In the genomic region with DNA sequence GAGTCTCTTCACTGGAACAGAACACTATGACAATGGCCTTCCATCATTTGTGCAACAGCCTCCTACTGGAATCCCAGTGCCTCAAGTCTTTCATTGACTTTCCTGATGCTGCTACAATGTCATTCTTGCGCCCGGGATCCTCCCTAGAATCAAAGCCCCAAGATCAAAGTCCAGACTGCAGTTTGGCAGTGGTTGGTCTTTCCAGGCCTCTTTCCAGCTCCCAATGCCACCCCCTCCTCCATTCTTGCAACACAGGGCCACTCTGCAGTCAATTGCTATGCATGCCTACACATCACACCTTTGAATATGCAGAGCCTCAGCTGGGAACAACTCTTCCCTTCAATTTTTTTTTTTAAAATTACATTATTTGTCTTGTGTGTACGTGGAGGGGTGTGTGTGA, we compare ENCODE assay signal across 21 mouse cellular contexts. TPM values are rescaled to one million over a fixed set of nuclear protein-coding genes. Genes with fewer than 3 reads are reported as not detected.
DNase-seq lines count a peak whose midpoint lies in the region; TF ChIP-seq lines count a peak whose summit lies in the region.
"Had no signal": no experiment of that assay in that cellular context is flagged by ENCODE, and none has a peak within 500 bp of the region (broad histone marks: within the 10 kb centered on the region; RNA-seq: fewer than 3 reads in every experiment).

No protein-coding gene starts in this region.

- DNase-seq in kidney, adult 8-10 months = peak; percentile 54 to 58
- DNase-seq in kidney, adult 18-20 months = no peak
- DNase-seq in kidney, postnatal 25 days = peak; percentile 44 to 63
- no peak for DNase-seq in kidney, postnatal 10 days
- DNase-seq in liver, adult 2 months (ENCODE audit: extremely low read depth, low read depth, low spot score) = peak; percentile 47
- no peak for DNase-seq in liver
- DNase-seq: adrenal gland, adult 2 months; adrenal gland, postnatal 10 days; adrenal gland, postnatal 25 days; cerebellum, adult 11 months; cerebellum, adult 18-20 months; cerebellum, adult 8-10 months; cerebellum, adult 9-11 months; cerebellum, postnatal 14 days; cerebellum, postnatal 36 days; embryo, embryonic 11 days had no signal

- H3K9ac ChIP-seq in liver, adult 2 months (ENCODE audit: low read depth, low read length) = no peak overlapping the region
- H3K9ac ChIP-seq: embryonic facial prominence, embryonic 13.5 days; embryonic facial prominence, embryonic 15.5 days; forebrain, embryonic 12.5 days had no signal

- no peak overlapping the region for H3K27ac ChIP-seq in liver, adult 2 months (replicated peaks; ENCODE audit: insufficient read depth, low read depth, low read length)
- H3K27ac ChIP-seq: embryonic facial prominence, embryonic 13.5 days; embryonic facial prominence, embryonic 15.5 days; forebrain, embryonic 10.5 days; forebrain, embryonic 12.5 days had no signal

- 40% methylated on average over 3 of the region's 3 CpGs for WGBS in liver, adult 2 months

- no peaks in the 10 kb centered on the region for H3K79me2 ChIP-seq in liver, adult 2 months (ENCODE audit: control insufficient read depth, insufficient read depth, low read length)

- H3K4me3 ChIP-seq in liver, adult 2 months (ENCODE audit: insufficient read depth, low read depth, low read length) = no peak overlapping the region
- H3K4me3 ChIP-seq: embryonic facial prominence, embryonic 13.5 days; embryonic facial prominence, embryonic 15.5 days; erythroblast, embryonic 14.5 days; forebrain, embryonic 10.5 days; forebrain, embryonic 12.5 days had no signal

- no peaks in the 10 kb centered on the region; the same call in 1 of the 2 replicates for H3K27me3 ChIP-seq in liver, adult 2 months (ENCODE audit: control insufficient read depth, insufficient read depth, low read length)
- H3K27me3 ChIP-seq: embryonic facial prominence, embryonic 13.5 days; embryonic facial prominence, embryonic 15.5 days; forebrain, embryonic 12.5 days had no signal

- no peak for TF ChIP-seq POLR2A in liver, adult 2 months (IDR thresholded peaks at IDR 0.05; ENCODE audit: extremely low read depth, insufficient read depth, low read length)

- no peaks in the 10 kb centered on the region for H3K4me1 ChIP-seq in liver, adult 2 months (ENCODE audit: control insufficient read depth, insufficient read depth, low read length)

- H3K36me3 ChIP-seq in liver, adult 2 months (ENCODE audit: control insufficient read depth, insufficient read depth, low read length) = no peaks in the 10 kb centered on the region
- H3K36me3 ChIP-seq: embryonic facial prominence, embryonic 13.5 days; embryonic facial prominence, embryonic 15.5 days; forebrain, embryonic 10.5 days; forebrain, embryonic 12.5 days had no signal

- no peak for TF ChIP-seq CTCF in liver, adult 2 months (IDR thresholded peaks at IDR 0.05; ENCODE audit: low read depth, low read length)

RNA-seq across cellular contexts. Expression of a gene that starts 16.1 kb away (rescaled TPM):
- 2.5 and 3.4 TPM in 2 replicates for total RNA-seq in liver, adult 2 months (2014; rRNA removed)
- polyA plus RNA-seq in liver, adult 2 months (2012; rRNA removed) = 5.9 and 9.5 TPM in 2 replicates

RNA-seq across cellular contexts. Expression of a gene that starts 50.1 kb away (rescaled TPM):
- total RNA-seq in liver, adult 2 months (2014; rRNA removed) = under 0.01 and 0.09 TPM in 2 replicates
- polyA plus RNA-seq in liver, adult 2 months (2012; rRNA removed) = 0.04 TPM in 2 replicates
- polyA plus RNA-seq: erythroblast, embryonic 14.5 days had no signal

Comparison
In these comparisons a context has a peak if more than half of its experiments do, and no peak if none do; other contexts are left out.
1. DNase-seq: peak in kidney, adult 8-10 months (2 of 2), kidney, postnatal 25 days (2 of 2) and liver, adult 2 months (single experiment); none in kidney, adult 18-20 months (single experiment), kidney, postnatal 10 days (single experiment) and liver (single experiment).